Mouse (Mus musculus): ENCODE data around the gene Tm2d3.

Gene Tm2d3

GRCm38 (mm10) chr7:65690869-65691268, at the start of gene Tm2d3:
Gene Tm2d3, plus strand, starts transcription at chr7:65691169.
- no peak for DNase-seq (ENCODE audit: low spot score)

GRCm38 (mm10) chr7:65642371-65643304, 48.3 kb upstream of the Tm2d3 start:
- DNase-seq (ENCODE audit: low spot score) = peak; percentile 27

GRCm38 (mm10) chr7:65643861-65644421, 47.0 kb upstream of the Tm2d3 start:
- no peak for DNase-seq (ENCODE audit: low spot score)

GRCm38 (mm10) chr7:65644643-65645351, 46.2 kb upstream of the Tm2d3 start, which contains the start of gene Tarsl2:
Gene Tarsl2, plus strand, starts transcription at chr7:65644898.
- peak; percentile 92 for DNase-seq (ENCODE audit: low spot score)

GRCm38 (mm10) chr7:65645996-65646395, 45.0 kb upstream of the Tm2d3 start:
- DNase-seq (ENCODE audit: low spot score) = no peak

GRCm38 (mm10) chr7:65650662-65651061, 40.3 kb upstream of the Tm2d3 start:
- no peak for DNase-seq (ENCODE audit: low spot score)

GRCm38 (mm10) chr7:65657490-65658120, 33.4 kb upstream of the Tm2d3 start:
- no peak for DNase-seq (ENCODE audit: low spot score)

- DNase-seq (ENCODE audit: low spot score) = no peak
These were observed 27.7 kb upstream of the Tm2d3 start for GRCm38 (mm10) chr7:65663225-65663790.

- DNase-seq (ENCODE audit: low spot score) = no peak
These were observed 27.1 kb upstream of the Tm2d3 start for GRCm38 (mm10) chr7:65663886-65664285.

- DNase-seq (ENCODE audit: low spot score) = no peak
These were observed 23.5 kb upstream of the Tm2d3 start for GRCm38 (mm10) chr7:65667491-65667890.

GRCm38 (mm10) chr7:65678050-65678449, 12.9 kb upstream of the Tm2d3 start:
- no peak for DNase-seq (ENCODE audit: low spot score)

GRCm38 (mm10) chr7:65678900-65679595, 11.9 kb upstream of the Tm2d3 start:
- DNase-seq (ENCODE audit: low spot score) = no peak

- no peak for DNase-seq (ENCODE audit: low spot score)
These were observed 9.8 kb upstream of the Tm2d3 start for GRCm38 (mm10) chr7:65681166-65681565.

GRCm38 (mm10) chr7:65684256-65684835, 6.6 kb upstream of the Tm2d3 start:
- DNase-seq (ENCODE audit: low spot score) = no peak

- DNase-seq (ENCODE audit: low spot score) = no peak
These were observed 4.3 kb upstream of the Tm2d3 start for GRCm38 (mm10) chr7:65686664-65687063.

GRCm38 (mm10) chr7:65691929-65692605, 1.1 kb downstream of the Tm2d3 start:
- DNase-seq (ENCODE audit: low spot score) = no peak

- DNase-seq (ENCODE audit: low spot score) = no peak
These were observed 1.9 kb downstream of the Tm2d3 start for GRCm38 (mm10) chr7:65692883-65693282.

- peak; percentile 68 for DNase-seq (ENCODE audit: low spot score)
These were observed 2.4 kb downstream of the Tm2d3 start for GRCm38 (mm10) chr7:65693301-65693821.

- no peak for DNase-seq (ENCODE audit: low spot score)
These were observed 5.5 kb downstream of the Tm2d3 start for GRCm38 (mm10) chr7:65696450-65696849.

- DNase-seq (ENCODE audit: low spot score) = no peak
These were observed 11.1 kb downstream of the Tm2d3 start for GRCm38 (mm10) chr7:65702076-65702475.
